Mouse (Mus musculus) hindbrain, embryonic 15.5 days (tissue): ENCODE results near the gene Nphs1. TPM values are rescaled to one million over a fixed set of nuclear protein-coding genes. Genes with fewer than 3 reads are reported as not detected.
"Not testable (repeated sequence)": the region's sequence is repeated elsewhere in the genome, so short reads cannot be mapped to it uniquely, and the experiment has no call there.

Experiments
- ATAC-seq: fragments of 200-750 bp; cut with Nextera tagmentation; 2 replicates; pipeline ENCODE4 v1.8.0; 2017; ENCODE audit warnings: low read depth, moderate number of reproducible peaks, moderate TSS enrichment; ENCODE audit not compliant: low FRiP score
- H3K27ac ChIP-seq: fragments of 300-500 bp; sonication (generic); replicated peaks from 2 replicates; pipeline ENCODE4 v1.5.1; 2015; ENCODE audit warnings: mild to moderate bottlenecking, inconsistent platforms
- H3K27me3 ChIP-seq: fragments of 300-500 bp; sonication (generic); 2 replicates; pipeline ENCODE4 v1.6.1; 2015; ENCODE audit warnings: control low read depth, inconsistent platforms
- H3K36me3 ChIP-seq: fragments of 300-500 bp; sonication (generic); 2 replicates; pipeline ENCODE4 v1.6.1; 2015; ENCODE audit warnings: control low read depth, inconsistent platforms
- H3K4me1 ChIP-seq: fragments of 300-500 bp; sonication (generic); replicated peaks from 2 replicates; pipeline ENCODE4 v1.6.1; 2015; ENCODE audit warnings: control low read depth, inconsistent platforms
- H3K4me2 ChIP-seq: fragments of 300-500 bp; sonication (generic); 2 replicates; pipeline ENCODE4 v1.6.1; 2015; ENCODE audit warnings: moderate library complexity, mild to moderate bottlenecking, inconsistent platforms
- H3K4me3 ChIP-seq: fragments of 300-500 bp; sonication (generic); 2 replicates; pipeline ENCODE4 v1.5.1; 2015; ENCODE audit warnings: mild to moderate bottlenecking, inconsistent platforms
- H3K9ac ChIP-seq: fragments of 300-500 bp; sonication (generic); 2 replicates; pipeline ENCODE4 v1.6.1; 2015; ENCODE audit warnings: inconsistent platforms
- H3K9me3 ChIP-seq: fragments of 300-500 bp; sonication (generic); 2 replicates; pipeline ENCODE4 v1.6.1; 2016; ENCODE audit warnings: control low read depth, inconsistent platforms
- WGBS: fragments of 180-500 bp; shearing (Covaris S2); methylation state at CpG from one replicate; pipeline ENCODE4 v1.1.7; 2015; 5-methylcytosine and 5-hydroxymethylcytosine counted together
- polyA plus RNA-seq: library from polyadenylated mRNA; unstranded; fragments of >200 nt; fragmentation: Nextera tagmentation; extraction: Ambion mirVana; gene quantifications from 2 replicates; pipeline ENCODE4 v1.2.1, GENCODE M21; 2015

Gene Nphs1
- polyA plus RNA-seq, 1 experiment from 2014 or later, result 1.1 TPM

DNA sequence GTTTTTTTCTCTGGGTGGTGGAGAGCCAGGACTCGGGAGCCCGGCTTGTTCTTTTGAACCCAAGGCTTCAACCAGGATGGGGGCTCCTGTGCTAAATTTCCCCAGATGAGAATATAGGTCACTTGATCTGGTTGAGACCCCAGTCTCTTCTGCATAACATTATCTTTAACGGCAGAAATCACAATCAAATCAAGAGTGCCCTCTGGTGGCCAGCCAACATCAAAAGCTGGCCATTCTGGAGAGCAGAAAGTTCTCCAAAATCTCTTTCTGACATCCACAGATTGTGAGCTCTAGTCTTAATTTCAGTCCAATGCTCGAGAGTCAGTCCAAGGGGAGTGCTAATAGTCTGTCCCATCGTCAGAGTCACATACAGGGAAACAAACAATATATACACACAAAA lies 43.0 kb downstream of the Nphs1 start:
- 77% methylated on average over 5 of the region's 5 CpGs for WGBS
- H3K9me3 ChIP-seq, H3K4me3 ChIP-seq, H3K9ac ChIP-seq, H3K27me3 ChIP-seq, H3K27ac ChIP-seq, H3K4me1 ChIP-seq, H3K36me3 ChIP-seq, ATAC-seq, H3K4me2 ChIP-seq: not testable (repeated sequence)

DNA sequence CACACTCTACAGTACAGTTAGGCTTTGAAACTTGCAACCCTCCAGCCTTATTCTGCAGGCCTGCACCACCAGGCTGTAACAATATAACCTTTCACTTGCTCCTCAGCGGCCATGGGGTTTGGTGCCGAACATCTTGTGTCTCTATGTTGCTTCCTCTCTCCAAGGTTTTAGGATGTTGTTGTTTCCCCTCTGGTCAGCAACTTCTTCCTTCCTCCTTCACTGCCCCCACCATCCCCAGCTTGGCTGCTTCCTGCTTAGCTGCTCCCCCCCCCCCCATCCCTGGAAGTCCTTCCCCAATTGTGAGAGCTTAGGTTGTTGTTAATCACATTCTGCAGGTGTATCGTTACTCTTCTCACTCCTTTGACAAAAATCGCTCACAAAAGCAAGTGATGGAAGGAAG lies 49.9 kb downstream of the Nphs1 start:
- Histone ChIP-seq H3K9ac (no peak overlapping the region), H3K4me1 (no peaks in the 10 kb centered on the region), H3K27ac (no peak overlapping the region), H3K9me3 (no peaks in the 10 kb centered on the region), H3K4me3 (no peak overlapping the region), H3K4me2 (no peak overlapping the region), H3K36me3 (no peaks in the 10 kb centered on the region), H3K27me3 (no peaks in the 10 kb centered on the region)
- no peak for ATAC-seq
- WGBS, result 76% methylated on average over 4 of the region's 4 CpGs

DNA sequence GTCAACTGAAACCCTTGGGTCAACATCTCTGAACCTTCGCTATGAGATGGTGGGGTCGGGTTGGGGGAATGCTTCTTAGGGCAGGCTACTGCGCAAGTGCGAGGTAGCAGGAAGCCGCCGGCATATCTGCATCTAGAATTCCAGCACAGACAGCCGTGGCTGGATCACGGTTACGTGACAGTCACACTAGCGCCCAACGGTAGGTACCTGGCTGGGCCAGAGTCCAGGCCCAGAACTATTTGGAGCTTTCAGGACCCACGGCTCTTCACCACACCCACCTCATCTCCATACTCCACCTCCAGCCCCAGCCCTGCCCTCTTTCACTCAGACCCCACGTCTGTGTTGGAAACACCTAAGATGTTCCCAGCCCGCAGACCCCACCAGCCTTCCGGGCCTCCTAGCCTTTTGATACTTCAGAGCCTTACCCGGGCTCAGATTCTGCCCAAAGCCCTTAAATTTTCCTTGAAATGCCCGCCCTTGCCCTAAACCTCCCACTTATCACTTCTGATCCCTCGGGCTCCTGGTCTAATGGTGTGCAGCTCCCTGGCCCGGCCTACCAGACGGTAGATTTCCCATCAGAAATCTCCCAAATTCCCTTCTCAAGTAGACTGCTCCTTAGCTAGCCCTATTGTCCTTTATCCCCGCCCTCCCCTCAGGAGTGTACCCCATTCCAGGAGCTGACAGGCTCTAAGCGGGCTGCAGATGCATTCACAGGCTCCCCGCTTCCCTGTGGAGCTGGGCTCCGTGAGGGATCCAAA lies 57.1 kb downstream of the Nphs1 start:
- no peak for ATAC-seq
- H3K9ac ChIP-seq, result no peak overlapping the region
- no peak overlapping the region for H3K27ac ChIP-seq
- no peaks in the 10 kb centered on the region for H3K4me1 ChIP-seq
- H3K36me3 ChIP-seq, result no peaks in the 10 kb centered on the region
- H3K9me3 ChIP-seq, result no peaks in the 10 kb centered on the region
- 58% methylated on average over 24 of the region's 24 CpGs for WGBS
- H3K4me2 ChIP-seq, result no peak overlapping the region
- no peak overlapping the region for H3K4me3 ChIP-seq
- no peaks in the 10 kb centered on the region for H3K27me3 ChIP-seq

DNA sequence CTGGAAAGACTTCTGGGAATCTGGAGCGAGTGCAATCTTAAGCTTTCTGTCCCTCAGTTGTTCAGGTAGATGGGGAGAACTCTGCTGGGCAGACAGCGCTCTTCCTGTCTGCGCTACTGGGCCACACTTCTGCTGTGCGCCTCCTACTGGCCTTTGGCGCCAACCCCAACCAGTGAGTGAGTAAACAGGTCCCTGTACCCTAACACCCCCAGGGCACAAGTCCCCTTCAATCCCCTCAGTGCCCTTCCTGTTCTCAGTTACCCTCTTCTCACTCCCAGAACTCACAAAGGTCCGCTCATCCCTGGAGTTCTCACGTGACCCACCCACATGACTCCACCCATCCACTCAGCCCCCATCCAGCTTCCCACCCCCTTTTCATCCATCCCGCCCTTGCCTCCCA lies 60.2 kb downstream of the Nphs1 start:
- H3K27me3 ChIP-seq, result no peaks in the 10 kb centered on the region
- no peak for ATAC-seq
- no peak overlapping the region for H3K4me3 ChIP-seq
- no peak overlapping the region for H3K4me2 ChIP-seq
- peaks cover 7% of the 10 kb centered on the region for H3K36me3 ChIP-seq
- H3K9ac ChIP-seq, result no peak overlapping the region
- H3K4me1 ChIP-seq, result no peaks in the 10 kb centered on the region
- no peak overlapping the region for H3K27ac ChIP-seq
- H3K9me3 ChIP-seq, result no peaks in the 10 kb centered on the region
- 50% methylated on average over 8 of the region's 8 CpGs for WGBS

DNA sequence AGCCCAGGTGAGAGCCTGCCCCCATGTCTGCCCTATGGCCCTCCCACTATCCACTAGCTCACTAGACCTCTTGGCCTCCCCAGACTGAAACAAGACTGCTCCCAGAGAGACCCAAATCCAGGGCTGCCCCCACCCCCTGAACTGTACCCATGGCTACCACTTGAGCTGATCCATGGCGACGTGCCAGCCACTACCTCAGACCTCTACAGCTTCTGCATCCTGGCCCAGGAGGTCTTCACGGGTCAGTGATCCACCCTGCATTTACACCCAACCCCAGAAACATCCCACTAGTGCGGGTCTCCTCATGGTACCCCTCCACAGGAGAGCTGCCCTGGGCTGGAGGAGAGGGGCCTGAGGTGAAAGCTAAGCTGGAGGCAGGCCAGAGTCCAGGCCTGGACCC lies 62.3 kb downstream of the Nphs1 start:
- Histone ChIP-seq H3K4me2 (no peak overlapping the region), H3K4me3 (no peak overlapping the region), H3K9me3 (no peaks in the 10 kb centered on the region), H3K36me3 (peaks cover 26% of the 10 kb centered on the region), H3K27ac (no peak overlapping the region), H3K4me1 (no peaks in the 10 kb centered on the region), H3K9ac (no peak overlapping the region), H3K27me3 (no peaks in the 10 kb centered on the region)
- WGBS, result 60% methylated on average over 4 of the region's 4 CpGs
- ATAC-seq, result no peak; the same call in 1 of the 2 replicates

DNA sequence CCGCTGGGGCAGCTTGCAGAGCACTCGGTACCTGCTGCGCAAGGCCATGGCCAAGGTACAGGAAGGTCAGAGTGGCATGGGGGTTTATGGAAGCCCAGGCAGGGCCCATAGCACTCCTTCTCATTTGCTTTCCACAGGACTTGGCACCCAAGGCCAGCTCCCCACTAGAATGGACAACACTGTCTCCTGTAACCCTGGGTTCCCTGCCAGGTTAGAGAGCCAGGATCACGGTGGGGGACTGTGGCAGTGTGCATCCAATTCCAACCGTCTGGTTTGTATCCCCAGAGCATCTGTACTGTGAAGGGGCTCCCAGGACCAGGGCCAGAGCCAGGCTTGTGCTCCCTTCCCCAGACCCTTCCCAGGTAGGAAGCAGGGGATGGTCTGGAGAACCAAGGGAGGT lies 62.7 kb downstream of the Nphs1 start:
- Histone ChIP-seq H3K9me3 (no peaks in the 10 kb centered on the region), H3K27ac (no peak overlapping the region), H3K4me3 (no peak overlapping the region), H3K27me3 (no peaks in the 10 kb centered on the region), H3K4me2 (no peak overlapping the region), H3K4me1 (no peaks in the 10 kb centered on the region), H3K36me3 (peaks cover 31% of the 10 kb centered on the region), H3K9ac (no peak overlapping the region)
- 69% methylated on average over 5 of the region's 5 CpGs for WGBS
- peak; percentile 12; the same call in 1 of the 2 replicates for ATAC-seq

DNA sequence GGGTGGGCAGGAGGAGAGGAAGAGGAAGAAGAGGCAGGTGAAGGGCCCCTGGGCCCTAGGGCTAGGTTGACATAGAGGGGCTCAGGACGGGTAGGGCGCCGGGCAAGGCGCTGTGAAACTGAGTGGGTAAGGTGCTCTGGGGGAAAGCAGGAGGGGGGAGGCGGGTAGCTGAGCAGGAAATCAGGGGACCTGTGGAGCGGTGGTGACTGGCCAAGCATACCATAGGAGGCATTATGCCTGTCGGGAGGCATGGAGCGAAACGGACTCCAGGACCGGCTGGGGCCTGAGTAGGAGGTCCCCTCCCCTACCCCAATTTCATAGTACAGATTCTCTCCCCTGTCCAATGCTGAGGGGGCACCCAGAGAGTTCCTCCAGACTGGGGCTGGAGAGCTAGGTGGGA lies 64.8 kb downstream of the Nphs1 start:
- Histone ChIP-seq H3K36me3 (peaks cover 49% of the 10 kb centered on the region), H3K4me3 (no peak overlapping the region), H3K27ac (no peak overlapping the region), H3K4me2 (no peak overlapping the region), H3K4me1 (no peaks in the 10 kb centered on the region), H3K9me3 (no peaks in the 10 kb centered on the region), H3K9ac (no peak overlapping the region), H3K27me3 (no peaks in the 10 kb centered on the region)
- WGBS, result 86% methylated on average over 10 of the region's 10 CpGs
- no peak for ATAC-seq

DNA sequence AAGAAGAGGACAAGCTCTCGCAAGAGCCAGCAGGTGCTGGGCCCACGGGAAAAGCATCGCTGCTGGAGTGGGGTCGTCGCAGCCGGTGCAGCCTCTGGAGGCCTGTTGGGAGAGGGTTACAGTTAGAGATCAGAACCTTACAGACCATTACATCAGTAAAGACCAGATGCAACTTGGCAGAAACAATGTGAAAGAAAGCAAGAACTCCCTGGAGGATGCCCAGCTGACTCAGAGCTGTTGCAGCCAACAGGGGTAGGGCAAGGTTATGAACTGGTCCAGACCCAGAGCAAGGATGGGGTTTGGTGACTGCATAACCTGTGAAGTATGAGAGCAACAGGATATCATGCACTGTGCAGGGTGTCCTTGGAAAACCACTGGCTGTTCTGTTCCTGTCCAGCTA lies 66.4 kb downstream of the Nphs1 start:
- WGBS, result 78% methylated on average over 6 of the region's 6 CpGs
- no peak for ATAC-seq
- Histone ChIP-seq H3K27ac (no peak overlapping the region), H3K4me3 (no peak overlapping the region), H3K27me3 (no peaks in the 10 kb centered on the region), H3K36me3 (peaks cover 65% of the 10 kb centered on the region), H3K9me3 (no peaks in the 10 kb centered on the region), H3K9ac (no peak overlapping the region), H3K4me1 (no peaks in the 10 kb centered on the region), H3K4me2 (no peak overlapping the region)

DNA sequence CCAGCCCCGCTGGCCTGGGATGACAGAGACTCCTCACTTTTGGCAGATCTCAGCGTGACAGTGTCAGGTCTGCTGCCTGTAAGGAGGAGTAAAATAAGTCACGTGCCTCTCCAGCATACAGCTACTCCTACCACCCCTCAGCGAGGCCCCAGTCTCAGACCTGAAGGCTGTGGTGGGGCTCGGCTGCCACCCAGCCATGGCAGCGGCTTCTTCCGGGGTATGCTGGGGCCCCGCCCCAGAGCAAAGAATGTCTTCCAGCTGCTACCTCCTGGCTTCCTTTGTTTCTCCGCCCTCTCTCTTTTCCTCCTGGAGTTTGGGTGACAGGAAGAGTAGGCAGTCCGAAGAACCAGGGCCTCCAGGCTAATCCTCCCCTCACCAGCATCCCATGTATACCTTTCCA lies 67.8 kb downstream of the Nphs1 start:
- no peak for ATAC-seq
- WGBS, result 41% methylated on average over 10 of the region's 10 CpGs

DNA sequence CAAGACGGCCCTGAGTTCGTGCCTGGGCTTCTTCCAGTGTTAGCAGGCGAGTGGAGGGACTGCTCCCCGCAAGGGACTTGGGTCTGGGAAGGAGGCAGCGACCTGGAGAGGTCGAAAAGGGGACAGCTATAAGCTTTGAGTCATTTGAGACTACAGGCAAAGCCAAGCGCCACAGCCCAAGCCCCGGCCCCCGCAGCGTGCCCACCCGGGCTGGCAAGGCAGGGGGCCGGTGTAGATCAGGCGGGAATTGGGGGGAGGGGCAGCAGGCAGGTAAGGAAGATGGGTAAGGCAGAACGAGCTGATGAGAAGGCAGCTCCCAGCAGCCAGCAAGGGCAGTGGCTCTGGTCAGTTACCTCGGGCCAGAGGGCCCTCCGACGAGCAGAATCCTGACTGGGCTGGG lies 68.3 kb downstream of the Nphs1 start:
- Histone ChIP-seq H3K36me3 (peaks cover 84% of the 10 kb centered on the region), H3K27me3 (no peaks in the 10 kb centered on the region), H3K9me3 (no peaks in the 10 kb centered on the region), H3K27ac (no peak overlapping the region), H3K4me1 (peaks cover 7% of the 10 kb centered on the region), H3K4me2 (no peak overlapping the region), H3K4me3 (no peak overlapping the region), H3K9ac (no peak overlapping the region)
- 33% methylated on average over 17 of the region's 17 CpGs for WGBS
- ATAC-seq, result no peak

More for the DNA sequence above, 67.8 kb downstream of the Nphs1 start:
- Histone ChIP-seq H3K27me3 (no peaks in the 10 kb centered on the region), H3K27ac (no peak overlapping the region), H3K9ac (no peak overlapping the region), H3K9me3 (no peaks in the 10 kb centered on the region), H3K4me2 (no peak overlapping the region), H3K36me3 (peaks cover 80% of the 10 kb centered on the region), H3K4me3 (no peak overlapping the region), H3K4me1 (peaks cover 3% of the 10 kb centered on the region; the same call in 1 of the 2 replicates)

DNA sequence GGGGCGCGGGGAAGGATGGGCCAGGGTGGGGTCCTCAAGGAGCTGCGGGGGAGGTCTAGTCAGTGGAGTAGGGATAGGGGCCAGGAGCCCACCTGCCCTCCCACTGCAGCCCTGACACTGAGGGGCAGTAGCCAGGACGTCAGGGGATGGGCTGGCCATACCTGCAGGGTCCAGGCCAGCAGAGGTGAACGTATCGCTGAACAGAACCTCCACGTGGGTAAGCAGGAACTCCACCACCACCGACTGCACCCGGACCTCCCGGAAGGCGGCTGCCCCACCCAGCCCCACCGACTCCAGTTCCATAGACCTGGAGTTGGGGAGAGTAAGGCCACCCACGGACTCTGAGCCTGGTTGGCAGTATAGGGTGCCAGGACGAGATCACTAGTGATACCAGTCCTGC lies 68.9 kb downstream of the Nphs1 start:
- Histone ChIP-seq H3K4me2 (no peak overlapping the region), H3K4me3 (no peak overlapping the region), H3K27me3 (no peaks in the 10 kb centered on the region), H3K9ac (no peak overlapping the region), H3K4me1 (peaks cover 13% of the 10 kb centered on the region), H3K36me3 (peaks cover 89% of the 10 kb centered on the region), H3K9me3 (no peaks in the 10 kb centered on the region), H3K27ac (no peak overlapping the region)
- ATAC-seq, result no peak
- WGBS, result 84% methylated on average over 14 of the region's 14 CpGs

DNA sequence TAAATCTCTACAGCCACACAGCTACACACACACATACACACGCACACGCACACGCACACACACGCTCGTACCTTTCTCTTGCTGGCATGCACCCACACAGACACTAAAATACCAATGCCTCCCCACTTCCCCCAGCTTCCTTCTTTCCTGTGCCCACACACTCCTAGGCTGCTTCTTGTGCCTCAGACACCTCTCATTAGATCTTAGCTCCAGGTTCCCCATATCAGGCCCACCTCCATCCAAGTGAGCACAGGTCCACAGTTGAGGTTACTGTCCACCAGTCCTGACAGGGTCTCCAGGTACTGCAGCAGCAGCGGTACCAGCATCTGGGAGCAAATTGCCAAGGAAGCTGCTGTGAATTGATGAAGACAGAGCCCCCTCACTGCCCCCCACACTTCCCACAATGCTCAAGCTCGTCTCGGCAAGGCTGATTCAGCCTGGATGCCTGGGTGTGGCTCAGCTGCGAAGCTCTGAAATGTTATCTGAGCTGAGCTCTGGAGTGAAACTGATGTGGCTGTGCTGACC lies 73.2 kb downstream of the Nphs1 start:
- Histone ChIP-seq H3K4me2 (peak overlapping the region; percentile 86), H3K27me3 (no peaks in the 10 kb centered on the region), H3K4me1 (peaks cover 47% of the 10 kb centered on the region), H3K36me3 (peaks cover 60% of the 10 kb centered on the region), H3K9ac (0 out of 2 replicates have a peak overlapping the region, but pooled peaks have one; percentile 8), H3K9me3 (no peaks in the 10 kb centered on the region), H3K4me3 (no peak overlapping the region), H3K27ac (no peak overlapping the region)
- no peak for ATAC-seq
- WGBS, result 80% methylated on average over 9 of the region's 9 CpGs

DNA sequence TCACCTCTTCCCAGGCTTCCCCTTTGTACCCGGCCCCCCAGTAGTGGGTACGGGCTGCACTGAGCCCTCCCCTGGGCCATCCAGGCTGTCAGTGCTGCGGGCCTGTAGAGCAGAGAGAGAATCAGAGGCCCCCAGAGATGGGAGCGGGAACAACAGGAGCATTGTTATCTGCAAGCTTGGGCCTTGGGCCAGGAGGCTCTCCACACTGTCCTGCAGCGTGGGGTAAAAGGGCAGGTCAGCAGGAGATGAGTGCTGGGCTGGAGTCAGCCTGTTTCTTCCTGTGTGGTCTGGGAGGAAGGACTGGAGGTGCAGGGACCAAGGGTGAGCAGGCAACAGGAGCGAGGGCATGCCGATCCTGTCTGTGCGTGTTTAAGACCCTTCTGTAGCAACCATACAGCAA lies 74.8 kb downstream of the Nphs1 start:
- 5% methylated on average over 8 of the region's 8 CpGs for WGBS
- Histone ChIP-seq H3K9me3 (no peaks in the 10 kb centered on the region), H3K4me3 (peak overlapping the region; percentile 92), H3K27ac (peak overlapping the region; percentile 44), H3K27me3 (no peaks in the 10 kb centered on the region), H3K36me3 (peaks cover 45% of the 10 kb centered on the region), H3K9ac (peak overlapping the region; percentile 94), H3K4me2 (peak overlapping the region; percentile 86), H3K4me1 (peaks cover 47% of the 10 kb centered on the region)
- ATAC-seq, result no peak
